Mouse (Mus musculus): ENCODE measurements at regions not wholly inside any gene's neighbourhood (a gene's known extent, or its start where the extent isn't known, plus 50 kb on each side); places are given as distances from the start of the nearest gene placed in this dataset.
"Not testable (repeated sequence)": the region's sequence is repeated elsewhere in the genome, so short reads cannot be mapped to it uniquely, and the experiment has no call there.

DNA sequence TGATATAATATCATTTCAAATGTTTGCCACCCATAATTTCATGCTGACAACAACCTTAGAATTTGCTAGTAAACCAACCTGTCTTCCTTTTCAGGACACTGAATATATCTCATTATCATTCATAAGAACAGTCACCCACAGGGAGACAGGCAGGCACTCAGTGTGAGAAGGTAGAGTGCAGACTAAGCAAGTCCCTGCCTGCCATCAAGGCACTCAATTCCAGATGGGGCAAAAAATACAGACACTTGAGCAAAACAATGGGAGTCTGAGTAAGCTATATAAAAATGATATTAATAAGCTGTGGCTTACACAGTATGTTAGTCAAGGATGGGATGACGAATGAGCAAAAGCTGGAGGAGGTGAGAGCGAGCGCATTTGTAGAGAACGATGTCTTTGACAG is 909.4 kb downstream of the Robo1 start:
- ATAC-seq (ENCODE audit: insufficient number of reproducible peaks, low FRiP score, low TSS enrichment), result no peak; the same call in 1 of the 2 replicates

DNA sequence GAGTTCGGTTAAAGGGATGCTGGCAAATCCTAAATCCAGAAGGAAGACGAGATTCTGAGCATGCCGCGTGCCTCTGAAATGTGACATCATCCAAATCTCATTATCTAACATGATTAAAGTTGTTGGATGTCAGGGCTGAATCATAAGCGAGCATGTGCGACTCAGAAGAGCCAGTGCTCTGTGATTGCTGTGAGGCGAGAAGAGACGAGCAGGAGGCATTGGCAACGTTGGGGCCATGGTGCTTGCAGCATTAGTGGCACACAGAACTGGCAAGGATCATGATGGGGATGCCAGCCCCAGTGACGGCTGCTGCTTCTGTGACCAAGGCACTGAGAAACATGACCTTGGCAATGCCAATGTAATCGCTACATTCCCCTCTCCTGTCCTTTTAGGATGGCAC is 895.4 kb downstream of the Robo1 start:
- no peak for ATAC-seq (ENCODE audit: insufficient number of reproducible peaks, low FRiP score, low TSS enrichment)

DNA sequence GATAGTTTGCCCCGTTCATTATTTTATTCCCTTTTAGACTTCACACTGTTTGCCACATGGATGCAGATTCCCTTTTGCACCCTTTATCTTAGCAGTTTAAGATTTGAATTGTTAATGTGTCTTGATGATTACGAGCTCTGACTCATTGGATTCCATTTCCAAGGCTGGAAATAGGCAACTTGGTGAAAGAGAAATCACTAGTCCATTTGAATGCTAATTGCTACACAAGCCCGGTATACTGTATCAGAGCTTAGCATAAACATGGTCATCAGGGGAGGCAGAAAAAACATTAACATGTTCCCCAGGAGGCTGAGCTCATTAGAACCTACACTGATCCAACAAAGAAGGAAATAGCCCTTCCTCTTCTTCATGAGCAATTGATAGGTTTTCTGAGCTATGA is 892.9 kb downstream of the Robo1 start:
- ATAC-seq (ENCODE audit: insufficient number of reproducible peaks, low FRiP score, low TSS enrichment), result no peak

DNA sequence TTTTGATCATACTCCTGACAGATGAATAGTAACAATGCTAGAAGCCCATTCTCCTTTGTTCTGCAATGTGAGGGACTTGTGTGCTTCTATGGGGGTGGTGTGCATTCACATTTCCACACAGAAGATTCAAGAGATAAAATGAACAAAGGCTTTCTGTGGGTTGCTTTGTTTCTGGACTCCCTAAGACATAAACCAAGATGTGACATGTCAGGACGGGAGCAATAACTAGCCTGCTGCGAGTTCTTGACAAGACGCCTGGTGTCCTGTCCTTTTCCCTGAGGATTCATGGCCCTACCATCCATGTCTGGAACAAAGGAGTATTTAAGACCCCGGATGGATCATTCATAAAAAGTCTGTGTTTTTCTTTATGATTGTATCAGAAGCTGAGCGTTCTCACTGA is 874.7 kb downstream of the Robo1 start:
- ATAC-seq (ENCODE audit: insufficient number of reproducible peaks, low FRiP score, low TSS enrichment), result no peak

DNA sequence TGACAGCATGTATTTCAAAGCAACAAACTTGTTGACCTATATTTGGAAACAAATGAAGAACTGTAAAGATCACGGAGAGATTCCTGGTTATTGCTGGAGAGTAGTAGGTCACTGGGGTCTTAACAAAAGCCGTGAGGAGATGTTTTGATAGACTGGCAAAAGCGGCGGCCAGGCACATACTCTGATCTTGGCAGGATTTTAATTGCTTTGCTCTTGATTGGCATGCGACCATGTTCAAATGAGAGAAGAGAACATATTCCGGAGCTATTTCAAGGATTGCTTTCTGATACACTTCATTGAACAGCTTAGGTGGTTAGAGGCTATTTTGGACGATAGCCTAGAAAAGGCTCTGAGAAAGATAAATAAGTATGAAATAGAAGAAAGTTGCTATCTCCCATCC is 874.2 kb downstream of the Robo1 start:
- peak; percentile 33; the same call in 1 of the 2 replicates for ATAC-seq (ENCODE audit: insufficient number of reproducible peaks, low FRiP score, low TSS enrichment)

DNA sequence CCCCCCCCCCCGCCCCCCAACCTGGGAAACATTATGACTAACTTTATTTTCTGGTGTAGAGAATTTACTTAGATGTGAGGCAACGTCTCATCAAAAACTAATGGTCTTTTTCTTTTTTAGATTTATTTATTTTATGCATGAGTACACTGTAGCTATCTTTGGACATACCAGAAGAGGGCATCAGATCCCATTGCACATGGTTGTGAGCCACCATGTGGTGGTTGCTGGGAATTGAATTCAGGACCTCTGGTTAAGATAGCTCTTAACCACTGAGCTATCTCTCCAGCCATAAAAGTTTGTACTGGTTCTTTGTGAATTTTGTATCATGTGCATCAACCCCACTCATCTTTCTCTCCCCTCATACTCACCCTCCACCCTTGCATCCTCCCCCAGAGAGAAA is 847.3 kb downstream of the Robo1 start:
- ATAC-seq (ENCODE audit: insufficient number of reproducible peaks, low FRiP score, low TSS enrichment), result no peak

DNA sequence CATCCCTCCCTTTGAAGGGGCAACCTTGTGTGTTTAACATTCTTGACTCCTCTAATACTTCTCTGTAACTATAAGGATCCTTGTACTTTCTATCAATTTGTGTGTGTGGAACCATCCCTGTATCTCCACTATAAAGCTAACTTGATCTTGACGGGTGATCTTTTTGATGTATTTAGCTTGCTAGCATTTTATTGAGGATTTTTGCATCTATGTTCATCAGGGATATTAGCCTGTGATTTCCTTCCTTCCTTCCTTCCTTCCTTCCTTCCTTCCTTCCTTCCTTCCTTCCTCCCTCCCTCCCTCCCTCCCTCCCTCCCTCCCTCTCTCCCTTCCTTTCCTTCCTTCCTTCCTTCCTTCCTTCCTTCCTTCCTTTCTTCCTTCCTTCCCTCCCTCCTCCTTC is 819.8 kb downstream of the Robo1 start:
- not testable (repeated sequence) for ATAC-seq (ENCODE audit: insufficient number of reproducible peaks, low FRiP score, low TSS enrichment)

DNA sequence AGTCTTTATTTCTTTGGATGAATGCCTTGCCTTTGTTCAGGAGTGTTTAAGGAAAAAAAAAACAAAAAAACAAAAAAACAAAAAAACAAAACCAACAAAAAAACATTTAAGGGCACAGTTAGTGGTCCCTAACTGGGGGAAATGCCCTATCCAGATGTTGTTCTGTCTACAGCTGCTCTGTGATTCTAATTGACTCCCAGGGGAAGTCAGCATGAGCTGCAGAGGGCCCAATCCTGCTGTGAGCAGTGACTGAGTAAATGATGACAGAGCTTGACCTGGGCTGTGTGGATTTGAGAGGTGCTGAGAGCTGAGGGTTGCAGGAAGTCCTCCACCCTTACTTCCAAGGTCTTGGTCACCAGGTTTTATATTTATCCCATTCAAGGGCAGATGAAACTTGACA is 812.5 kb downstream of the Robo1 start:
- ATAC-seq (ENCODE audit: insufficient number of reproducible peaks, low FRiP score, low TSS enrichment), result no peak

DNA sequence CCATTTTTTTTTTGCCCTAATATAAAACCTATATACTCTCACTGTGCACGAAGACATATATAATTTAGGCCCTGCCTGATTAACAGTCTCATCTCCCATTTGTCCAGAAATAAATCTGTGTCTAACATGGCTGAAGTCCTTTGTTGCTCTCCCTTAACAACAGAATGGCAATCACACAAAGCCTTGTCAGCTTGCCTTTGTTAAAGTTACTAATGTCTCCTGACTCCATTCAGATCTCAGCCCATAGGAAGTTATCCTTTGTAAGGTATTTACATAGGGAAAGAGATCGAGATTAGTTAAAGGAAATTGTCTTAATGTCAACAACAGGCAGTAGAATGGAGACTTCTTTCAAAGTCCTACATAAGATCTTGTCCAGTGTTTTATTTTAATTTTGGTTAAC is 809.2 kb downstream of the Robo1 start:
- no peak for ATAC-seq (ENCODE audit: insufficient number of reproducible peaks, low FRiP score, low TSS enrichment)

DNA sequence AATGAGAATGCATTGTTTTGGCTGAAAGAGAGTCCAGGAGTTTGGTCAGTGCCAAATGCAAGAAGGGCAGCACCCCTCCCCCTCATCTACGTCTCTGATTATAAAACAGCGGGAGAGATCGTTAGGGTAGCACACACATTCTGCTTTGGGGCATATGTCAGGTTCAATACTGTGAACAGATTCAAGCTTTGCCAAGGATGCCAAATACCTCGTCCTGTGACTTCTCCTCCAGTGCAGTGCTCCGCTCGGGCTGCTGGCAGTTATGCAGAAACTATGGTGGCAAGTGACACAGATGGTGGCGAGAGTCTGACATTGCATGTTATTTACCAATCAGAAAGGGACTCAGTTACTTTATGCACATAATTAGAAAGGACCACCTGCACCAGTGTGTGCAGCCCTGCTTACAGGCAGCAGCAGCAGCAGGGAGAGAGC is 799.9 kb downstream of the Robo1 start:
- ATAC-seq (ENCODE audit: insufficient number of reproducible peaks, low FRiP score, low TSS enrichment), result peak; percentile 75

DNA sequence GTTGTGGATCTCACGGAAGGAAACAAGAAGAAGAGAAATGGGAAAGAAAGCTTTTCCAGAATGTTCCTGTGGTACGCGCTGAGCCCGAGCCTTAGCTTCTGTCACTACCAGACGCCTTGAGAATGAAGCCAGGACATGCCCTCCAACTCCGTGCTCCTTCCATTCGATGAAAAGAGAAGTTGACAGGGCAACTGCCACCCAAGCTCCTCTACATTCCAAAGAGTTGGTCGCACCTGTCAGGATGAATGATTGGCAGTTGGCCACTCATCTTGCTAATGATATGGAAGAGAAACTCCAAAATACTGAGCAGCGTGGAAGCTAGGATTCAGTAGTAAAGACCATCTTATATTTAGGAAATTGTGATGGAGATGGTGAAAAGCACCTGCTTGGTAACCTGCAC is 799.5 kb downstream of the Robo1 start:
- ATAC-seq (ENCODE audit: insufficient number of reproducible peaks, low FRiP score, low TSS enrichment), result peak; percentile 26

DNA sequence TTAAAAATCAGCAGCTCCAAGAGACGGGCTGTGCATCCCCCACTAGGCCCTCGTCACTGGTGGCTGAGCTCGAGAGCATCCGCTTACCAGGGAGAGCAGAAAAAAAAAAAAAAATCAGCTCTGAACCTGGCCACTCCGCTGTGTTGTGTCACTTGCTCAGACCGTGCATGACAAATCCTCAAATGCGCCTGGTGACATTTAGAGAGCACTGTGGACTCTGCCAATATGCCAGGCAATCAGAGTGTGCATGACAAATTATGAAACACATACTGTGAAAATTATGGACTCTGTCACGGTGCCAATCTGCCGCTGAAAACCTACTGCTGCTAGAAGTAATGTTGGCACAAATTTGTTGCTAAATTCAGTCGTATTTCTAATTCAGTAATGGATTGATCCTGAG is 797.4 kb downstream of the Robo1 start:
- ATAC-seq (ENCODE audit: insufficient number of reproducible peaks, low FRiP score, low TSS enrichment), result peak; percentile 86

DNA sequence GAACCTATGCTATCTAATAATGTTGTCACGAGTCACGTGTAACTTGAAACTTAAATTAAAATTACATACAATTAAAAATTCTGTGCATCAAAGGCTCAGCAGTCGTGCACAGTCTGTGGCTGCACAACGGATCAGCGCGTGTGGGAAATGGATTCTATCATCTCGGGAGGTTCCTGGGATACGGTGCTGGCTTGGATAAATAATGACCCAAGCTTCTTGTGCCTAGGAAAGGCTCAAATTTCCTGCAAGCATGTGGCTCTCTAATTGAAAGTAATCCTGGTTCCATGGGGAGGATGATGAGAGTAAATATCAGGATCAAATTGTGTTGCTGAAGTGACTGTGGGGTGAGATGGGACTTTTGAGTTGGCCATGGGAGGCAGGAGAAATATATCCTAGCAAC is 792.2 kb downstream of the Robo1 start:
- no peak for ATAC-seq (ENCODE audit: insufficient number of reproducible peaks, low FRiP score, low TSS enrichment)

DNA sequence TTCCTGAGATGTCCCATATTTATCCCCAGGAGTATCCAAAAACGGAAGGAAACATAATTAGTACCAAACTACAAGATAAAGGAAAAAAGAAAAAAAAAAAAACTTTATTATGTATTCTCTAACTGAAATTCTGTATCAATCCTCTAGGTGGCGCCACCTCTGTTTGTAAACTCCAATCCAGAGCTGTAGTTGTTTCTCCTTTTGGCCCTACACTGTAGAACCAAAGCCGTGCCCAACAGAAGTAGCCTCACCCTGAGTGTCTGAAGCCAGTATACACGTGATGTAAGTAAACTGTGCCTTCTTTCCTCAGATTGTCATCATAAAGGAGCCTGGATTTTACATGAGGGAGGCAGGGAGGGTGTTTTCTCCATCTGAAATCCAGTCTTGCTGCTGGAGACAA is 790.7 kb downstream of the Robo1 start:
- peak; percentile 79 for ATAC-seq (ENCODE audit: insufficient number of reproducible peaks, low FRiP score, low TSS enrichment)

DNA sequence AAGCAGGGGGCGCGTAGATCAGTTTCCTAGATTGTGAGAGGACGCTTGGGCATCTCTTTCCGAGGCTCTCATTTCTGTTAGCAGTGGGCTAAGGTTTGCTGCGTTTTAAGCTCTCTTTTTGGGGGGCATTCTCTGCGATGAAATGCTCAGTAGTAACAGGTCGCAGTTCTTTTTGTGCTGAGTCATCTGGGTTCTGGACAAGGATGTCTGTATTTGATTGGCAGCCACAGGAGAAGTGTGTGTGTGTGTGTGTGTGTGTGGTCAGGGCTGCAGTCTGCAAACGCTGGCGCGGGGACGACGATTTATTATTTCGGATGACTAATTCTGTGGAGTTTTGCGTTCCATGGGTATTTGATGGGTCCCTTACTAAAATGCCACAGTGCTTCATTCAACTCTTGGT is 789.1 kb downstream of the Robo1 start:
- ATAC-seq (ENCODE audit: insufficient number of reproducible peaks, low FRiP score, low TSS enrichment), result no peak

DNA sequence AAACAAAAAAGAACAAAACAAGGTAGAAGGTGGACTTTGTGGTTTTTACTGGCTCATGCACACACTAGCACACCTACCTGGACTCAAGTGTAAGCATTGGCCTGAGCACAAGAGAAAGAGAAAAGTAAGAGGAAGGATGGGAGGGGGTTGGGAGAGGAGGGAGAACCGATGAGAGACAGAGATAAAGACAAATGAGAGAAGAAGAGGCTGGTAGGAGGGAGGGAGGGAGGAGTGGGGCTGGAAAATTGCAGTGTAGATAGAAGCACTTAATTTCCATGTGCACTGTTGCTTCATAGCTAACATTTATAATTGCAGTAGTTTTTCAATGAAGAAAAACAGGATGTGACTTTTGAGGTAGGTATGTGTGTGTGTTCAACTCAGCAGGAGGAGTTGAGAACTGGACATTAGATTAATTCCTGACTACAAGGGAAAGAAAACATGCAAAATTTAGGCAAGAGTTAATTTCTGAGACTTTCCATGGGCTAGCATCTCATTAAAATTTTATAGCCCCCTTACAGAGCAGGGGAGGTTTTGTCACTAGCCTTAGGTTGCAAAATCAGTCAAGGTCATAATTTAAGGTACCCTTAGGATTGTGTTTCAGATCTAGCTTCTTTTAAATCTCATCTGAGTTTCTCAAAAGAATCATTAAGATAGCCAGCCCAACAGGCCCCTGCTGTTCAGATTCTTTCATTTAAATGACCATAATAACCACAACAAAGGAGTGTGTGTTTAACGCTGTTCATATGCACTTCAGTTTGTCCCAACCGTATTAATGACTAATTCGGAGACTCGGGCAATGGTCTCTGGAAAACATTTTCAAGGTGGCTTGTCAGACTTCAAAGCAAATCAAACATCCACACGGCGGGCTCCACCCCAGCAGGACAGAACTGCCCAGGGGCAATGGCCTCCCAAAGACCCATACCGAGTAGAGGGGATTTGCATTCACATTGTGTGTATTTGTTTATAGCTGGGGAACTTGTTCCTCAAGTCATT is 788.3 kb downstream of the Robo1 start:
- ATAC-seq (ENCODE audit: insufficient number of reproducible peaks, low FRiP score, low TSS enrichment), result no peak

Measured in cerebellum, adult (tissue).